Mouse (Mus musculus) spleen, postnatal 36 days (tissue): ENCODE measurements at regions not wholly inside any gene's neighbourhood (a gene's known extent, or its start where the extent isn't known, plus 50 kb on each side); places are given as distances from the start of the nearest gene placed in this dataset.

Experiments
- DNase-seq, 2 experiments: peaks; one replicate each; pipeline ENCODE4 v3.0.0; 2022; ENCODE audit warnings: low spot score in 2 of 2, mixed read lengths in 1 of 2

DNA sequence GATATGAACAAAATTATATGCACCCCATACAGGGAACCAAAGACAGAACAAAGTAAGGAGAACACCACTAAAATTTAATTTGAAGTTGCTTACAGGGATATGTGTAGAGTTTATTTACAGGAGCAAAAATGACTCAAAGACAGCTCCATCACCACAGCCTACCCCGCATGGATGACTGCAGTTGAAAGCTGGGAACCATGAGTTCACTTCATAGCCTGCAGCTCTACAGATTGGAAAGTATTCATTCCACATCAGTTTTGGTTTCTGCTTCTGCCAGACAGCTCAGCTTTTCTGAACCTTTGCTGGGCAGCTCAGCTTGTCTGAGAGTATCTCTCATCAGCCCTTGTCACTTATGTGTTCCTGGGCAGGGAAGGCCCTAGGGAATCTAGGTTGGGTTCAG, 160.6 kb upstream of the Sema3d start:
- DNase-seq: no peak

DNA sequence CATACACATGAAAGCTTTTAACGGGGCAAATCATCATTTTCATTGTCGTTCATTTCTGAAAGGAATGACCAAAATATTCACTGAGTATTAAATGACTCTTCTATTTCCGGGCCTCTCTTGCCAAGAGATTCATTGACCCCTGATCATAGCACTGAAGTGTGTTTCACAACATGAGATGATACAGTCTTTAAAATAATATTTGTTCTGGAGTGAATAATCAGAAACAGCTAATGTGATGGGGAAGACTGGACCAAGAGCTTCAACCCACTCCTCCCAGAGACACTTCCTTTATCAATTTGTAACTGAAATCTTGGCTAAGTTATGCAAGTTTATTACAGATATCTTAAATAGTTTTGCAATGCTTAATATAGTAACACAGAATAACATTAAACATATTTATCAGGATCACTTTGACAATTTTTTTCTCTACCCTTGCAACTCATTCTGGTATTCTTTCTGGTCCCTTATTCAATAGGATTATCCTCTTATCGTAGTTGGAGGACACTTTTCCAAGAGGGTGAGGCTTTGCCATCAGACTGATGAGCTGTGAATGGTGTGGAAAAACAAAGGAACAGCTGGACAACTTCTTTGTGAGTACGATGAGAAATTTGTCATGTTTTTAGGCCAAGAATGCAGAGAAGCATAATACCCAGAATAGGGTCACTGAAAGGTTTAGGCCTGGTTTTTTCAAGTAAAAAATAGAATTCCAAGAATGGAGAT, 149.6 kb upstream of the Sema3d start:
- no peak for DNase-seq

DNA sequence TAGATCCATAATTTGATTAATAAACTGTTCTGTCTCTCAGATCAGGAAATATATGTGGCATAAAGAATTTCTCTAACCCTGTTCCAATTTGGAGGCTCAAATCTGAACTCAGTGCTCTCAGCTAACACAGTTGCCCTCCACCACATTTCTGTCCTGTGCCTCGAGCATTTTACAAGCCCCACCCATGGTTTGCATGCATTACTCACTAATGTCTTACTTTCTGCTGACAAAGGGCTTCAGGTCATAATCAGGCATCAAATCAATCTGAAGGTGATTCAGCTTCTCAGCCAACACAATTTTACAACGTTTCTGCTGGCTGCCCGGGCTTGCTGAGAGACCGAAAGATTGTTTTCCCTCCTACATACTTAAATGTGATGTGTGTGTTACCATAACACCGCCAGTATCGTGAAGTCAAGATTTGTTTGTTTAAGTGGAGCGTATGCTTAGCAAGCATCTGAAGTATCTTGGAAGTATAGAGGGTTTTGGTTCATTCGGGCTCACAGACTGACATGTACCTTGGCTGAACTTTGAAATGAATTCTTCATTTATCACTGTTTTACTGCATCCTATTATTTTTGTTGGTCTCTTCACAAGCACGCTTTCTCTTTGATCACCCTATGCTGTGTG, 139.9 kb upstream of the Sema3d start:
- DNase-seq: no peak

DNA sequence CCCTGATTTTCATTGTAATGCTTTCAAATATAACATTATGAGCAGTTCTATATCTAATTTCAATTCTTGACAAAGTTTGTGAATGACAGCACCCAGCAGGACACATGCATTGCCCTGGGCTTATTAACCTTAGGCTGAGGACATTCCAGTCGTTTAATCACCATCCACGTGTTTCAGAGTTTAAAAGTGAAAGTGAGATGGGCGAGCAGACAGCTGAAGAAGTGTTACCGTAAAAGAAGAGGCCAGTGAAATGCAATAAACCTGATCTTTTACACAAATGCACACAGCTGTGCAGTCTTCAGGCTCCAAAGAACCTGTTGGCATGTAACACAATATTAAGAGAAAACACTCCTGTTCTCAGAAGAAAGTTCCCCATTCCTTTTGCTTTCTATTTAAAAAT, 89.5 kb upstream of the Sema3d start:
- DNase-seq: no peak

DNA sequence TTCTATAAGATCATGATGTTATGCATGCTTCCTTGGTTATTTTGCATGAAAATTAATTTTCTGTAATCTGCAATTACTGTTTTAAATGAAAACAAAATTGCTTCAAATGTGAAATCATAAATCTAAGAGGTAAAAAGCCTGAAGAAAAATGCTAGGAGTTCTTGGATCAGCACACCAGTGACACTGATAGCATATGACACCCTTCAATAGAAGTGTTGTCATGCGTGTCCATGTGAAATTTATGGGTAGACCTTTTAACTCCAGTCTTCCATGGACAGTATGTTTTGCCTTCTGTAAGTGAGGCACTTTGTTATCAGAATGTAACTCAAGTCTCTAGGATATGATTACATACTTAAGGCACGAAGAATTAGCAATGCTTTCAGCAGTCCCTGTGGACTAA, 85.9 kb upstream of the Sema3d start:
- no peak for DNase-seq

DNA sequence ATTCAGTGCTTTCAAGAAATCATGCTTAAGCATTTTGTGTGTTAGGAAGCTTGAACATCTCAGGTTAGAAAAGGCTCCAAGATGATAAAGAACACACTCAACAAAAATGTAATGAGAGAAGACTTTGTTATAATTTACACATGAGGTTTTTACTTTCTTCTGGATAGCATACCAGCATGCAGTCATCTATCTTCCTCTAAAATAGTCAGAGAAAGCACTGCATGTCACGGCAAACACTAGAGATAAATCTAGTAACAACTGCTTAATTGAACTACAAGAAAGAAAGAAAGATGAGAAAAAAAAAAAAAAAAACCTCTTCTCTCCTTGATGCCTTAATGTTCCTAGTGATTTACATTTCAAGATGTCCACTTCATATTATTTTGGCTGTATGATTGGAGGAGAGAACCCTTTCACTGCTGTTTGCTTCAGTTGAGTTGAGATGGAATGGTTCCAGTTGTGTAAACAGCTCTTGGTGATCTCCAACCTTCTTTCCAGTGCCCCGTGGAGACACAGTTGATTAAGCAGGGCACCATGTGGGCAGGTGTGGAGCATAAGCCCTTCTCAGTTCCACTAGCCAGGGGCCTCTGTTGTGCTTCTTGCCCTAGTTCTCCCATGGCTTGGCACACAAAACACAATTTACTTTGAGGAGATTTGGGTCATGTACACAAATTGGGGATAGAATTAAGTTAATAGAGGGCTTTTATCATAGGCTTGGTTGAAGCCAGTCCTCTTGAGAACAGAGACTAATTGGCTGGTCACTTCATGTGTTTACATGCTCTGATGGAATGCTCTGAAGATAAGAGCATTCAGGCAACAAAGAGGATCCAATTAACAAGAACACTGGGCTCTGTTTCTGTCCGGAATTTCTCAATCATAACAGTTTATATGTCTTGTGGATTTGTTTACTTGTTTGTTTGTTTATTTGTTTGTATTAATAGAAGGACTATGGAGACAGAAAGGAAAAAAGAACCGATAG, 81.1 kb upstream of the Sema3d start:
- DNase-seq: no peak

DNA sequence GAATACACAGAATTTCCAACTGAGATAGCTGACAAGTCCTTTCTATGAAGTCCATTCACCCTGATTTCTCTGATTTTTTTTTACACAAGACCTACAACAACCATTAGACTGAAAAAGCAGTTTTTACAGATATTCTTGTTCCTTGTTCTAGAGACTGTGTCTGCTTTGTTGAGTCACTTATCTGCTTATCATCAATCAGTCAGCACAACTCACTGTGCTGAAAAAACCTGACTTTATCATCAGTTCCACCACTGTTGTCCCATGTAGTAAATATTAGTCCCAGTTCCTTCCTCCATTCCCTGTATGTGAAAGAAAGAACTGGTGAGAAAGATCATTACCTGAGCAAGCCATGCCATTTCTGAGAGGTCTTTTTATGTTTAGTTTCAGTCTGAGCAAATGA, 73.8 kb upstream of the Sema3d start:
- no peak for DNase-seq

DNA sequence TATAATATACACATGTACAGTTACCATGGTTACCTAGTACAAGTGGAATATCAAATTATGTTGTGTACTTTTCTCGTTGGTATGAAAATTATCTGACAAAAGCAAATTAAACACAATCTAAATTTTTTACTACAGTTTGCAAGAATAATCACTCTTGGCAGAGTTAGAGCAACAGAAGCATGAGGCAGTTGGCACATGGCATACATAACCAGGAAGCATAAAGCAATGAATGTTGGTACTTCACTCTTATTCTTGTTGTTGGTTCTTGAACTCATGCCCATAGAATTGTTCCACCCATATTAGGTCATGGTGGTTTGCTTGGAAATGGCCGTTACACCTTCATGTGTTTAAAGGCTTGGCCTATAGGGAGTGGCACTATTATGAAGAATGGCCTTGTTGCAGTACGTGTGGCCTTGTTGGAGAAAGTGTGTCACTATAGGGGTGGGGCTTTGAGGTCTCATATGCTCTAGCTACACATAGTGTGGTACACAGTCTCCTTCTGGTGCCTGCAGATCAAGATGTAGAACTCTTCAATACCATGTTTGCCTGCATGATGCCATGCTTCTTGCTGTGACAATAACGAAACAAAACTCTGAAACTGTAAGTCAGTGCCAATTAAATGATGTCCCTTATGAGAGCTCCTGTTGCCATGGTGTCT, 50.4 kb upstream of the Sema3d start:
- no peak for DNase-seq
